Mouse (Mus musculus) cerebellum, adult 2 months (tissue): ENCODE measurements around the gene Nfe2l2.

Experiments
- CTCF ChIP-seq: fragments of 200-500 bp; IDR thresholded peaks from 2 replicates; pipeline ENCODE4 v1.5.1; 2011; ENCODE audit warnings: low read depth, mild to moderate bottlenecking, control low read depth, low read length, moderate library complexity, borderline replicate concordance; ENCODE audit not compliant: insufficient read depth
- POLR2A ChIP-seq: fragments of 200-500 bp; IDR thresholded peaks from 2 replicates; pipeline ENCODE4 v1.6.1; 2011; ENCODE audit warnings: low read length, control low read depth, borderline replicate concordance; ENCODE audit not compliant: insufficient read depth

DNA sequence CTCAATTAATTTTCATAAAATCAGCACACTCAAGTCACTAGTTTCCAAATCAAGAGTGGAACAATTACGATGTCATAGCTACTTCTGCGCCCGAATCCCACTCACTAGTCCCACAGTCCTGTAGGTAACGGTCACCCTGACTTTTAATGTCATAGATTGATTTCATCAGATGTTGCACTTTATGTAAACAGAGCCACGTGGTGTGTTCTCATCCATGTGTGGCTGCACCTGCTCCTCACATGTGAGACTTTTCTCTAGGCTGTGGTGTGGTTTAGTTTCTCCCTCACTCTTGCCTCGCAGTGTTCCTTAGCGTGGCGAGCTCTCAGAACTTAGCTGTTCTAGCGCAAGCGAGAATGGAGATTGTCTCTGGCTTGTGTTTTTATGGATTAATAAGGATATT lies 46.4 kb upstream of the Nfe2l2 start:
- TF ChIP-seq CTCF (no peak), POLR2A (no peak)
